Mouse (Mus musculus): ENCODE results near the gene Bicd1. TPM values are rescaled to one million over a fixed set of nuclear protein-coding genes. Genes with fewer than 3 reads are reported as not detected.
A peak's percentile ranks its signal among the peaks of the same experiment; 100 is the strongest.

The Bicd1 gene
- total RNA-seq, 2 experiments from 2014 or later = 5.1 to 6.0 TPM

DNA sequence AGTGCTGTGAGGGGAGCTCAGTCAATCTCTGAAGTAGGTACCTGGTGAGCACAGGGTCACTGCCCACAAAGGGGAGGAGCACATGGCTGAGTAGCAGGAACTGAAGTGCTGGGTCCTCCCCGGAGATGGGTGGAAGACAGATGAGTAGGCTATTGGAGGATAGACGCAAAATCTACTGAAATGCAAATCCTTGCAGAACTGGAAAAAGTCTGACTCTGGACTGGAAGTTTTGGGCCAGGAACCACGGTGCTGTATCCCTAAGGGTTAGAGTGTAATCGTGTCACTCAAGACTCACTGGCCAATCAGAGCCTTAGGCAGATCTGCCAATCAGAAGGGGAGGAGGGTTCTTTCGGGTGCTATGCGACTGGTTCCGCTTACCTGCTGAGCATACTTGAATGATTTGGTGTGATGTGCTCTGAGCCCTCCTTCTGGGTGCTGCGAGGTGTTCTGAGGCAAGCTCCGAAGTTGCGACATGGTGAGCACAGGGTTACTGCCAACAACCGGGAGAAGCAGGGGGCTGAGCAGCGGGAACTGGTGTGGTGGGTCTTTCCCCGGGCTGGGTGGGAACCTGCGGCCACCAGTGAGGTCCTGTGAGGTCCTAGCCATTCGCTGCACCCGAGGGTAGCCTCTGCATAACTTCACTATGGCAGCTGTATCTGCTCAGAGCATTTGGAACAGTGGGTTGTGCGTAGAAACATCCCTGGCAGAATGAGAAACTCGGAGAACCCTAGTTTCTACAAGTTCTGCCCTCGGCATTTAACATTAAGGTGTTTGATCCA lies 157.2 kb downstream of the Bicd1 start:
- DNase-seq (ENCODE audit: low spot score in 2 of 2) = peak; percentile 15 to 28

GRCm38 (mm10) chr6:149567219-149567618 lies 158.5 kb downstream of the Bicd1 start:
- no peak for DNase-seq (ENCODE audit: low spot score in 2 of 2)

GRCm38 (mm10) chr6:149574288-149574687 lies 165.6 kb downstream of the Bicd1 start:
- DNase-seq (ENCODE audit: low spot score in 2 of 2) = no peak

DNA sequence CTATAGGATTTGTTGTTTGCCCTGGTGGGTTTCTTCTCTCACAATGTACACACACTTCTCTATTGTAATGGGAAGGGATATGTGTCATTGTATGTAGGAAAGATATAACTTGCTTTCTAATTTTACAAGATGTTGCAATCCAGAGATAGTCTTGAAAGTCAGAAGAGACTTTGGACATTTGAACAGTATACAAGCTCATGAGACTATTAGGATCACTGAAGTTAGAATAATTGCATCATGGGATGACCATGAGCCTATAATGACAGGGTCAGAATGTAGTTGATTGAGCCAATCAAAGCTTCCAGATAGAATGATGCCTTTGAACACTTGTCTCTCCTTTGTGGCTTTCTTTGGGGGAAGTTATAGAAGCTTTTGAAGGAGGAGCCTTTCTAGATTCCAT lies 171.4 kb downstream of the Bicd1 start:
- DNase-seq (ENCODE audit: low spot score in 2 of 2) = no peak

DNA sequence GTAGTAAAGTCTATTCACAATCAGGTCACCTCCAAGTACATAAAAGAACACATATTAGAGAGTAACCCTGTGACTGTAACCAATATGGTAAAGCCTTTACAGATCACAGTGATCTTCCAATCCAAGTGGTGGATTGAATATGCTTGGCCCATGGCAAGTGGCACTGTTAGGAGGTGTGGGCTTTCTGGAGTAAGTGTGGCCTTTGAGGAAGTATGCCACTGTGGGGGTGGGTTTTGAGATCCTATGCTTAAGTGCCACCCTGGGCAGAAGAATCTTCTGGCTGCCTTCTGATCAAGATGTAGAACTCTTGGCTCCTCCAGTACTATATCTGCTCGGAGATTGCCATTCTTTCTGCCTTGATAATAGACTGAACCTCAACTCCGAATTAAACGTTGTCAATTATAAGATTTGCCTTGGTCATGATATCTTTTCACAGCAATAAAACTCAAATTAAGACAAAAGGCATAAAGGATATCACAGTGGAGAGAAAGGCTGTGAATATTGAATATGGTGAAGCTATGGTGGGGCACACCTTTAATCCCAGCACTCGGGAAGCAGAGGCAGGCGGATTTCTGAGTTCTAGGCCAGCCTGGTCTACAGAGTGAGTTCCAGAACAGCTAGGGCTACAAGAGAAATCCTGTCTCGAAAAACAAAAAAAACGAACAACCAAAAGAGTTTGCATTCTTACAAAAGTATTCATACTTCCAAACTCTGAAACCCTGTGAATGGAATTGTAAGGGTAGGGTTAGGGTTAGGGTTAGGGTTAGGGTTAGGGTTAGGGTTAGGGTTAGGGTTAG lies 177.2 kb downstream of the Bicd1 start:
- DNase-seq (ENCODE audit: low spot score in 2 of 2) = no peak

Small RNA genes within 50 kb of the gene (microRNA-seq; reads per million reads assigned to microRNA genes)
- gene Gm24307 (ENCODE audit: borderline number of aligned reads in 2 of 2) = 0 reads per million in 2 experiments

Other genes with a start within 250 kb of the Bicd1 start
- 10 to 100 TPM; 25.2 to 29.0 TPM for gene Amn1, start 220.2 kb upstream of the Bicd1 start, total RNA-seq (2021)
- 10 to 100 TPM; 27.8 to 30.6 TPM for gene Resf1, start 99.5 kb upstream of the Bicd1 start, total RNA-seq (2021)

Data from adrenal gland, adult 18-20 months (tissue).